Mouse (Mus musculus): ENCODE data around the gene Khk.

The Khk gene

GRCm38 (mm10) chr5:30913060-30913841 is 8.0 kb upstream of the Khk start, which contains the start of gene Emilin1:
TSS of gene Emilin1 (plus strand) at chr5:30913402.
- DNase-seq (ENCODE audit: low spot score) = peak; percentile 69

DNA sequence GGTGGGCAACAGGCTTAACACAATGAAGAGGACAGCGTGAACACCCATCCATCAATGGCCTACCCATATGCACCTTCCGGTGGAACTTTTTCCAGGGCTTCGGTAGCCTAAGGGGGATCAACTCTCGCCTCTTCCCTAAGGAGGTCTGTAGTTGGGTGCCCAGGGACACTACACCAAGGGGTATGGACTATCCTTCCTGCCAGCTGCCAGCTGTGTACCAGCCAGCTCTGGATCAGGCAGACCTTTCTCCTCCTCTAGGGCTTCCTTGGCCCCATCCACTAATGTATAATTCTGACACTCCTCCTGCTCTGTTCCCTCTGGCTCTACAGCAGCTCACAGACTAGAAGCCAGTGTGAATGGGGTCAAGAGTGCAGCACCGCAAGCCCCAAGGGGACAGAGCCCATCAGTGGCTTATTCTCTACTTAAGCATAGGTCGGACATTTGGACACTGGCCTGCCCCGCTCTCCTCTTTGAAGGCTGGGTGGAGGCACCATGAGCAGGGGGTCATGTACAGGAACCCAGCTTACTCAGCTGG is 7.1 kb upstream of the Khk start:
- no peak for DNase-seq (ENCODE audit: low spot score)

DNA sequence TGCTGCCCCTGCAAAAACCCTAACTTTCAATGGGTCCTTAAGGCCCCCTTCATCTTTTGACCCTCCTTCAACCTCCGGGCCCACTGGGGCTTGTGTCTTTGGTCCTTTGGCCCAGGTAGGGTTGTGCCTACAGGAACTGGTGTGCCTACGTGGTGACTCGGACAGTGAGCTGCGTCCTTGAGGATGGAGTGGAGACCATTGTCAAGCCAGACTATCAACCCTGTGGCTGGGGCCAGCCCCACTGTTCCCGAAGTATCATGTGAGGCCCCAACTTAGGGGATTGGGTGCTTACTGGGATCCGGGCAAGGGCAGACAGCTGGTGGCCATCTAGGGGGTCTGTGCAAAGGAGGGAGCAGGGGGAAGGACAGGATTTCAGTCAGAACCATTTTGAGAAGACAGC is 6.4 kb upstream of the Khk start:
- no peak for DNase-seq (ENCODE audit: low spot score)

- DNase-seq (ENCODE audit: low spot score) = no peak
Observed at GRCm38 (mm10) chr5:30915456-30915855, 5.8 kb upstream of the Khk start.

- peak; percentile 99 for DNase-seq (ENCODE audit: low spot score)
Observed at GRCm38 (mm10) chr5:30915974-30916433, 5.2 kb upstream of the Khk start.

DNA sequence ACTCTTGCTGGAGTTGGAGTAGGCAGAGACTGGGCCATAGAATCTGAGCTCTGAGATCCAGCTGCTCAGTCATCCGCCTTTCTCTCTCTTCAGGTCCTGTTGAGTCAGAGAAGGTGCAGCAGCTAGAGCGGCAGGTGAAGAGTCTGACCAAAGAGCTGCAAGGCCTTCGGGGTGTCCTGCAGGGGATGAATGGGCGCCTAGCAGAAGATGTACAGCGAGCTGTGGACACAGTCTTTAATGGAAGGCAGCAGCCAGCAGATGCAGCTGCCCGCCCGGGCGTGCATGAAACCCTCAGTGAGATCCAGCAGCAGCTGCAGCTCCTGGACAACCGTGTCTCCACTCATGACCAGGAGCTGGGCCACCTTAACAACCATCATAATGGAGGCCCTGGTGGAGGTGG is 4.4 kb upstream of the Khk start:
- no peak for DNase-seq (ENCODE audit: low spot score)

- DNase-seq (ENCODE audit: low spot score) = no peak
Observed at GRCm38 (mm10) chr5:30917348-30917747, 3.9 kb upstream of the Khk start.

GRCm38 (mm10) chr5:30917891-30918670 is 3.1 kb upstream of the Khk start:
- no peak for DNase-seq (ENCODE audit: low spot score)

DNA sequence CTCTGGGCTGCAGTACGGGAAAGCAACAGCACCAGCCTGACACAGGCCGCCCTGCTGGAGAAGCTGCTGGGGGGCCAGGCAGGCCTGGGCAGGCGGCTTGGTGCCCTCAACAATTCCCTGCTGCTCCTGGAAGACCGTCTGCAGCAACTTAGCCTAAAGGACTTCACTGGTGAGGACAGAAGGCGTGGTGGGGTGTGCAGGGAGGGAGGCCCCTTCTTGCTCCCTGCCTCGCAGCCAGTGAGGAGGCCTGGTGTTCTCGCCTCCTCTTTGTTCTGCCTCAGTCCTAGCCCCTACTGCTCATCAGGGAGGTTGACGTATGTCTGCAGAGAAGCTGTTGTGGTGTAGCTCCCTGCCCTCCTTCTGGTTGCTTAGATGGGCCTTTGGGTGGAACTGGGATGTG is 2.5 kb upstream of the Khk start:
- no peak for DNase-seq (ENCODE audit: low spot score)

DNA sequence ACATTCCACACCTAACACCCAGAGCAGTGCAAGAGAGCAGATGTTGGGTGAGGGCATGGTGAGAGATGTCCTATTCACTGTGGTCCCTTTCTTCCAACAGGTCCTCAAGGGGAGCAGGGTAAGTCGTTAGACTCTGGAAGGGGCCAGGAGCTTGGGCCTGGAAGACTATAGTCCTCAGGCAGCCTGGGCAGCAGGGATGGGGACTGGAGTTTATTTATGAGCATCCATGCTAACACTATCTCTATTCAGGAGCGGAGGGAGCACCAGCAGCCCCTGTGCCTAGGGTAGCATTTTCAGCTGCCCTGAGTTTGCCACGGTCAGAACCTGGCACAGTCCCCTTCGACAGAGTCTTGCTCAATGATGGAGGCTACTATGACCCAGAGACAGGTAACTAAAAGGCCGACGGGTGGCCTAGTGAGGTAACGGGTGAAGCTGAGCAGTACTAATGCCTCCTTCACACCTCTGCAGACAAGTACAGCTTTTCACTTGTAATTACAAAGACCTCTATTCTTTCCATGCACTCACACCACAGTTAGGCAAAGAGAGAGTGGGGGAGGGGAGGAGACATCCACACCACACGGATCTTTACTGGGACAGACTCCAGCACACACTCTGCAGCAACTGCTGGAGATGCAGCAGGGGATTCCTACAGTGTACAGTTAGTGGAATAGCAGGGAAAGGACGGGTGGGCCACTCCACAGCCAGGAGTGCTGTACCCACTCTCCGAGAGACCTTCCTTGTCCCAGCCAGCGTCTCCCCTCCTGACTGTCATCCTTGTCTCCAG is 1.2 kb upstream of the Khk start:
- DNase-seq (ENCODE audit: low spot score) = no peak

GRCm38 (mm10) chr5:30920621-30921020 is 610 bp upstream of the Khk start:
- no peak for DNase-seq (ENCODE audit: low spot score)

DNA sequence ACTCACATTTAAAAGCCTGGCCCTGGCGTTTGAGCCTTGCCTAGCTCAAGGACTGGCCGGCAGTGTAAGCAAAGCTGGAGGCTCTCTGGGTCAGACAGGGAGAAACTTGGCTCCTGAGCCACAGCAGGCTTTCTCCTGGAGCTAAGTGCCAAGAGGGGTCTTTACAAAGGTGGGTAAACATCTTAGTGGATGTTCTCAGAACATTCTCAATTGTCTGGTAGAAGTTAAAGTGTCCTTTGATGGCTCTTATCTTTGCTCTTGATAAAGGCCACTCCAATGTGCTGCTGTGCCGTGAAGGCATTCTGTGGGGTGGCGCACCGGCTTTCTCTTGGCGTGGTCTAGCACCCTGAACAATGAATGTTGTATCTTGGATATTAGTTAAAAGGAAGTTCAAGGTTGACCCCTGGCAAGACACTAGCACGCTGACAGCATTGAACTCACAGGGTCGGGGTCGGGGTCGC is 1.4 kb downstream of the Khk start:
- no peak for DNase-seq (ENCODE audit: low spot score)

DNA sequence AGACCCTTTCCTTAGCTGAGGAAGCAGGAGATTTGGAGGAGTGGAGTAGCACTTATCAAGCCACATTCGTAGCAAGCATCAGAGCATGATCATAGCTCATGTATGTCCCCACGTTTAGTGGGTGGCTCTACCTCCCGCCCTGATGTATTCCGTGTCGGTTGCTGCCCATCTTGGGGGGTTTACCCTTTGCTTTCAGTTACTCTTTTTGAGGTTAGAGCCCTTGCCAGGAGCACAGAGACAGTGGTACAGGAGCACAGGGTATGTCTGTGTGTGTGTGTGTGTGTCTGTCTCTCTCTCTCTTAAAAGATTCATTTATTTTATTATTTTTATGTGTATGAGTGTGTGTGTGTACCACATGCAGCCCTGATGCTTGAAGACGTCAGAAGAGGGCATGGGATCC is 1.9 kb downstream of the Khk start:
- DNase-seq (ENCODE audit: low spot score) = no peak

GRCm38 (mm10) chr5:30924614-30925013 is 3.4 kb downstream of the Khk start:
- no peak for DNase-seq (ENCODE audit: low spot score)

GRCm38 (mm10) chr5:30925217-30925616 is 4.0 kb downstream of the Khk start:
- no peak for DNase-seq (ENCODE audit: low spot score)

DNA sequence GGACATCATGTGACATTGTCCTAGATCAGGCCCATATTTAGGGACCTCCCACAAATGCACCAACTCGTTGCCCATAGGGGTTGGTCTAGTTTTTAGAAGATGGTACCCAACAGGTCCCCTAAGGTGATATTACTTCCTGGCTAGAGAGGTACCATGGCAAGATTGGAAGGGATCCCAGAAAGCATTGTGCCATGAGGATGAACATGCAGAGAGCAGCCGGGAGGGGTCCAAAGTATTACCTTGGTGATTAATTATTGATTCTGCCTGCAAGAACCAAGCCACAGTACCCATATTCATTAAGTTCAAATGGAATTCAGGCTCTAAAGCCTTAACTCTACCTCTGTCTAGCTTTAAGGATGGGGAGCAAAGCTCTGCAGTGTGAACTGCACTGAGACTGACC is 4.8 kb downstream of the Khk start:
- no peak for DNase-seq (ENCODE audit: low spot score)

DNA sequence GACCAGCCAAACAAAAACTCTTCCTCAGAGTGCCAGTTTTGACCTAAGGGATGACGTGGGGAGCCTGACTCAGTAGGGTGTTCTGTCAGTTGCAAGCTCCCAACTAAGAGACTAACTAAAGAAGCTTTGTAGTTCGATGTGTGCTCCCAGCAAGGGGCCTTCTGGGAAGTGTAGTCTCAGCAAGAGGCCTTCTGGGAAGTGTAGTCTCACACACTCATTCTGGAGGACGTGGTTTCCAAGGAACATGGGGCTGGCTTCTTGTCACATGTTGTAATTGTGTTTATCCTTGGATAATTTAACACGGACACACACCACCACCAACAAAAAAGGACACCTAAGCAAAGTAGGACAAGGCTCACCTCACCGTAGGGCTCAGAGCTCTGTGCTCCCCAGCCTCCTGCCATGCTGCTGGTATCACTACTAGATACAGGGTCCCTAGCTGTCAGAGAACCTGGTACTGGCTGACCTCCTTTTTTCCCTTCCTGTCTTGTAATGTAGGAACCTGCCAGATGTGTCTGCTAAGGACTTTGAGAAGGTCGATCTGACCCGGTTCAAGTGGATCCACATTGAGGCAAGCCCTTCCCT is 6.8 kb downstream of the Khk start:
- DNase-seq (ENCODE audit: low spot score) = peak; percentile 60

- peak; percentile 83 for DNase-seq (ENCODE audit: low spot score)
Observed at GRCm38 (mm10) chr5:30930121-30930520, 8.9 kb downstream of the Khk start.

GRCm38 (mm10) chr5:30930846-30931245 is 9.6 kb downstream of the Khk start:
- no peak for DNase-seq (ENCODE audit: low spot score)

DNA sequence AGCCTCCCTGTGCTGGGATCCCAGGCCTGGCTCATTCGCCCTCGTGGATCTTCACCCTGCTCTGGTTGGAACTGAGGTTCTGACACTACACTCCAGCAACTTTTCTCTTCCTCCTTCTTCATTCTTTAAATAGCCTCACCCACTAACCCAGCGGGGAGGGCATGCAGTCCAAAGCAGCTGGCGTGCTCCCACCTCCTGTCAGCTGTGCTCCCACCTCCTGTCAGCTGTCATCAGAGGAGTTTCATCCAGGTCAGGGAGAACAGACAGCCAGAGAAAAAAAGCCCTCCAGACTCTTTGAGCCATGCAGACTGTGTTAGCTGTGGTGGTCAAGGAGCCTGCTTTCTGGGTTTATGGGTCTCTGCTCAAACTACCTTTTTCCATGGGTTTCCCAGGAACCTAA is 10.1 kb downstream of the Khk start:
- DNase-seq (ENCODE audit: low spot score) = no peak

DNA sequence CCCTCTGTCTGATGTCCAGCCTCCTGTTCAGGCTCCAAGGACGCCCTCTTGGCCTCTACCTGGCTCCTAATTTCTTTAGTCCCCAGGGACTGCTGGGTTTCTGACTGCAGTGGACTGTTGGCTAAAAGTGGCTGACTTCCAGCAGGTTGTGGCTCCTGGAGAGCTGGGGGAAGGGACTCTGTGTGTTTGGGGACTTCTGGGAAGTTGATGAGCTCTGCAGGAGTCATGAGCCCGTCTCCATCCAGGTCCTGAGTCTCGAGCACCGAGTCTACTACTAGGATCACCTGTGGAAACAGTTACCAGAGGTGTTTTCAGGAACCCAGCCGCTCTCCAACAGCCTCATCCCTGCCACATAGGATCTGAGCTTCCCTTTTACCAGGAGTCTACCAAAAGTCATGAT is 12.5 kb downstream of the Khk start:
- DNase-seq (ENCODE audit: low spot score) = no peak

Data from retina, embryonic 14.5 days (tissue).